Mouse (Mus musculus) urinary bladder, adult 2 months (tissue): ENCODE measurements around the gene Filip1. TPM values are rescaled to one million over a fixed set of nuclear protein-coding genes. Genes with fewer than 3 reads are reported as not detected.

Source experiments
- DNase-seq: peaks from one replicate; pipeline ENCODE4 v3.0.0; 2022; ENCODE audit warnings: low spot score
- polyA plus RNA-seq: library from polyadenylated mRNA; depleted of rRNA; stranded (reverse); fragments of >200 nt; gene quantifications from 2 replicates; pipeline ENCODE4 v1.2.3, GENCODE M21; 2012

Gene Filip1
- polyA plus RNA-seq, 1 experiment = 18.2 TPM

- no peak for DNase-seq
Observed at GRCm38 (mm10) chr9:79910166-79910565, 102.5 kb downstream of the Filip1 start.

- no peak for DNase-seq
Observed at GRCm38 (mm10) chr9:79898815-79899214, 113.8 kb downstream of the Filip1 start.

GRCm38 (mm10) chr9:79894665-79895064 is 118.0 kb downstream of the Filip1 start:
- DNase-seq = no peak

DNA sequence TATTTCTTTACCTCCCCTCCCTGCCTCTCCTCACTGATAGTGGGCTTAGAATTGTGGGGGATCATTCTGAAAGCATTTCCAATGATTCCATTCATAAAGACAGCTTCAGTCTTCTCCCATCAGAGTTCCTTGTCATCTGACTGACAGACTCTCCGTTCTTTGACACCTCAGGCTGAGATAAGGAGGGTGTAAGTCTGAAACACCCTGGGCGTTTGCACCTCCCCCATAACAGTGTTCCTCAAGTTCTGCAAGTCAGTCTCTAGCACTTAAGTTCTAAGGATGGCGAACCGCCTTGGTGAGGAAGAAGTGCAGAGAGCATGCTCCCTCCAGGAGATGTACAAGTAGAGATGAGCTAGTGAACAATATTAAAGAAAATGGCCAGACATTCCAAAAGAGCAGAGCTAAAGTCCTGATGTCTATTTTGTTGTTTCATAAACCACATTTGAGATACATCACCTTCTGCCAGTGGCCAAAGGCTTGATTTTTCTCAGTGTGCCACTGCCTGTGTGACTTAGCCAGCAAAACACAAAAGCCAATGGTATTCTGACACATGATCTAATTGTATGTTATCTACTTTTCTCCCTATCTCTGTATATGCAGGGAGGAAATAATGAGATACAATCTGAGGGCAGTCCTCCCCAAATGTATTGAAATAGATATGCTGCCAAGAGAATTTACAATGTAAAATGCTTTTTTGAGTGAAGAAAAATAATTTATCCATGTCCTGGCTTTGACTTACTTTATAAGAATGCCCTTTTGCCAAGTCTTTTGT is 118.6 kb downstream of the Filip1 start:
- DNase-seq = no peak

- DNase-seq = no peak
Observed at GRCm38 (mm10) chr9:79892183-79892582, 120.5 kb downstream of the Filip1 start.

DNA sequence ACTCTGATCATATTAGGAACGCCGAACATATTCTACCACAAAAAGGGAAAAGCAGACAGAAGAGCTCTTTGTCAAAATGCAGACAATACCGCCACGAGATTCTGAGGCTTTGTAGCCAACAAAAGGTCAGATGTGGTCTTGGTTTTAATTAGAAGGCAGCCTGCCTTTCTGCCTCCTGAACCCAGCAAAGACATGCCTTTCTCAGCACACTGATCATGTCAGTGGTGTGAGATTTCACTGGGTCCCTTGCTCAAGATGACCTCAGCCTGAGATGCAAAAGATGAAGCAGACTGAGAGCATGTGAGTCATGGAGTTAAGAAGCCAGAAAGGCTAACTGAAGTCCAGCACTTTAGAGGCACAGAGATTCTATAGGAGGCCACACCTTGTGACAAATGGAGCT is 122.2 kb downstream of the Filip1 start:
- no peak for DNase-seq

- no peak for DNase-seq
Observed at GRCm38 (mm10) chr9:79889132-79889531, 123.5 kb downstream of the Filip1 start.

DNA sequence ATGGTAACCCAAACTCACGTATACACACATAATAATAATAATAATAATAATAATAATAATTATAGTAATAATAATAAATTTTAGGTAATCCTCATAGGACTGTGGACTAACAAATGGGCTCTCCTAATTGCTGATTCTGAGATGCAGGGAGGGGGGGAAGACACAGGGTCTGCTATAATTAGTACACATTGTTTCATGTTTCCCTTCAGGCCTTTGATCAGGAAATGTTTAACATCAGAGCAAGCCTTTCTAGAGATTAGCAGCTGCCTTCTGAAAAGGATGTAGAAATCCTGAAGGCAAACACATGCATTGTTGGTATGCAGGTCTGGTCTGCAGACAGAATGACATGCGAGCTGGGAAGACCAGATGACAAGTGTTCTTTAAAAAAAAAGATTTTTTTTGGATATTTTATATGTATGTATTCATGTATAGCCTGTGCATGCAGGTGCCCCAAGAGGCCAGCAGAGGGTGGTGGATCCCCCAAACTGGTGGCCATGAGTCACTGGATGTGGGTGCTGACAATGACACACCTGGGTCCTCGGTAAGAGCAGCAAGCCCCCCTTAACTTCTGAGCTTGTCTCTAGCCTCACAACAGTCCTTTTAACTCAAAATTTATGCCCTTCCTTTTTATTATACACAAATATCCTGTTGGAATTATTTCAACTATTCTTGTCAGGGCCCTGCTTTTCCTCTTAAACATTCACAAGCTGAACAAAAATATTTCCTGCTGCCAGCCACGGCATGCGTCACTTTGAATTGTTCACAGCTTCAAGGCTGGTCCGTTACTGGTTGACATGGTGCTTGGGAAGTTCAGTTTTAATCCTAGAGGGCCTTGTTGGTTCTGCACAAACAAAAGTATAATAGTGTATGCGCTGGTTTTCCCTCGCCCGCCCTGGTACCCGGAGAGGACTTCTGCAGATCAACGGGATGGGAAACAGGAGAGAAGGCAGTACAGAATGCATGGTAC is 127.1 kb downstream of the Filip1 start:
- DNase-seq = no peak

GRCm38 (mm10) chr9:79883139-79883538 is 129.5 kb downstream of the Filip1 start:
- DNase-seq = no peak

GRCm38 (mm10) chr9:79880031-79880430 is 132.6 kb downstream of the Filip1 start:
- no peak for DNase-seq

DNA sequence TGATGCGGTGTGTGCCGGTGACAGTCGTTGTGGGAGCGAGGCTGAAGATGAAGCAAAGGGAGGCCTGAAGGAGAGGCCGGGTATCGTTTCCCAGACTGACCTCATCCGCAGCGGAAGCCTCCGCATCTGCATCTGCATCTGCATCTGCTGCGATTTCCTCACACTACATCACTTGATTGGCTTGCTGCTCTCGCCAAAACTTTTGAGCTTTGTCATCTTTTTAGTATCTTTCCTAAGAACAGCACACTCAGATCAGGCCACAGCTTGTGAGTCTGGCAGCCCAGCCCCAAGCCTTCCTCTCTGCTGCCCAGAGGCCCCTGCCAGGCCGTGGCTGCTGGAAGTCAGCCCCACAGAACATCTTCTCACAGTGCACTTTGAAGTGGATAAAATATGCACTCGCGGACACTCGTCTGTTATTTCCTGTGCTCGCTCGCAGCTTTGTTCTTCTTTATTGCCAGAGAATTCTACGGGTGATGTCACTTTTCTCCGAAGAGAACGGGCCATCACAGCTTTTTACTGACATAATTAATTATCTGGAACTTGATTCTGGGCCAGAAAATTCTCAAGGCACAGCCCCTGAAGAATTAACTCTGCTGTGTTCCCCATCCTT is 137.0 kb downstream of the Filip1 start:
- no peak for DNase-seq

- DNase-seq = no peak
Observed at GRCm38 (mm10) chr9:79872598-79872997, 140.1 kb downstream of the Filip1 start.

DNA sequence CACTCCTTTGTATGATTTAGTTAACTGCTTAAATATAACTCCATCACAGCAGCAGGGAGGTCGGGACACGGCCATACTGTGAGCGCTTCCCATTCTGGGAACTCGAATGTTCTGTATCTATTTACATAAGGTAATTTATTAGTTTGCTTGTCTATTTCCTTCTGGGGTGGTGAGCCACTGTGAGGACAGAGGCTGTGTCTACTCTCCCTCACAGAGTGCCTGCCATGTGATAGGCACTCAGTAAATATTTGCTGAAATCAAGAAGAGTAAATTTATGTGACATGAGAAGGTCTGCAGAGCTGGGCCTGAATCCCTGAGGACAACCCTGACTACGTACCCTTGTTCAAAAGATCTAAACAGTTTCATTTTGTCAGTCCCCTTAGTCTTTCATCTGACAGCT is 143.1 kb downstream of the Filip1 start:
- no peak for DNase-seq

DNA sequence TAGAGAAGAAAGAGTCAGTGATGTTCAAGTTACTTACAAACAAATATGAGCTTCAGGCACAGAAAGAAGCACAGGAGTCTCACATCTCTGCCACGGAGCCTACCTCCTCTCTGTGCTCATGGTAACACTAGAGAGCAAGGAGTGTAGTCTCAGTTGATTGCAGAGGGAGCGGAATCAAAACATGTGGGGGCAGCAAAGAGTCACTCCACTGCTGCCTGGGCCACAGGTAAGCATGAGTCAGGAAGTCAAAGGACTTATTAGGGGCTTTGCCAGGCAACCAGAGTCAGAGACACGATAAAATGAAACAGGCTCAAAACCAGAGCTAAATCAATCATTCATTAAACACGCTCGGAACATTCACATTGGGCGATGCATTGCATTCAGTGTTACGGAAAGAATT is 146.7 kb downstream of the Filip1 start:
- DNase-seq = no peak

GRCm38 (mm10) chr9:79862544-79862943 is 150.1 kb downstream of the Filip1 start:
- DNase-seq = no peak

GRCm38 (mm10) chr9:79847099-79847498 is 165.6 kb downstream of the Filip1 start:
- no peak for DNase-seq

DNA sequence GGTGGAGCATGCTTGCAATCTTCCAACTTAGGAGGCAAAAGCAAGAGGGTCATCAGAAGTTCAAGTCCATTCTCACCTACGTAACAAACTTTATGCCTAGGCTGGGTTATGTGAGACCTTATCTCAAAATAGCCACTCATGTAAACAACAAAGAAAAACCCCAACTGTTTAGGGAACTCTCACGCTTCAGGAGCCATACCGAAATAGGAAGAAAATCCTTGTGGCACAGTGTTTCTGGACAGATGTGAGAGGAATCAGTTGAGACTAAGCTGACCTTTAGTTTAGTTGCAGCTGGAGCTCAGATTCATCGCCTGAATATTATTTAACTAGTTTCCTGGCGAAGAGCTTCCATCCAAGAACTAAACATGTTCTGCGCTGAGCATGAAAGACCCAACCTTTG is 170.0 kb downstream of the Filip1 start:
- no peak for DNase-seq

DNA sequence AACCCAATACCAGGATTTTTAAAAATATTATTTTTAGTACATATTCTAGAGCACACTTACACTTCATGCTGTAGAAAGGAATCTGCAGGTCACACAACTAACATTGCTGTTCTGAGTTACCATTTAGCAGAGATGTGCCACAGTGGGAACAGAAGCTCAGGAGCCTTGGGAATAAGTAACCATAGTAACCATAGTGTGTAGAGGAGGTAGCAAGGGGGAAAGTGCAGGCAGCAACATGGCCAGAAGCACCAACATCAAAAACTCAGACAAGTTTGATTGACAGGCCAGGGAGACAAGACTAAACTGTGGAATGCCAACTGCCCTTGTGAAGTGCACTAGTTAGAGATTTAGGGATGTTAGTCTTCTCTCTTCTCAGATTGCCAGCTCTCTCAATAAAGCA is 170.6 kb downstream of the Filip1 start:
- DNase-seq = no peak

DNA sequence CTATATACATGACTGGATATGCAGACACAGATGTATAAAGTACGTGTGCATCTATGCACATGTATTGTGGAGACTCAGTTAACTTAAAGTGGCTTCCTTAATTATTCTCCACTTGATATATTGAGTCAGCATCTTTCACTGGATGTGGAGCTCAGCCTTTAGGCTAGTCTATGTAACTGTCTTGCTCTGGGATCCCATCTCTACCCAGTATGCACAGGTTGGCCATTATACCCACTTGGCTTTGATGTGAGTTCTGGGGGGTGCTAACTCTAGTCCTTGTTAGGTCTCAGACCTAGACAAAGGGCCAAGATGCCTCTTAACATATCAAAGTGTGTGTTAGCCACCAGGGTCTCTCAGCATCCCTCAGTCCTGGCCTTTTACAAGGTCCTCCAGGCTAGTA is 181.4 kb downstream of the Filip1 start:
- no peak for DNase-seq

GRCm38 (mm10) chr9:79830874-79831273 is 181.8 kb downstream of the Filip1 start:
- DNase-seq = no peak

GRCm38 (mm10) chr9:79829842-79830800 is 182.5 kb downstream of the Filip1 start:
- DNase-seq = no peak
